Mouse (Mus musculus): Measurements from ENCODE around the gene P4ha2. TPM values are rescaled to one million over a fixed set of nuclear protein-coding genes. Genes with fewer than 3 reads are reported as not detected.

Gene P4ha2
- polyA plus RNA-seq, 1 experiment = 3.6 TPM

GRCm38 (mm10) chr11:54108894-54109293, 9.0 kb downstream of the P4ha2 start:
- no peak overlapping the region for H3K4me3 ChIP-seq (ENCODE audit: insufficient read depth, low read depth, low read length)
- H3K4me1 ChIP-seq (ENCODE audit: control insufficient read depth, insufficient read depth, insufficient read length, low read length) = peaks cover 13% of the 10 kb centered on the region
- no peak overlapping the region for H3K27ac ChIP-seq (replicated peaks; ENCODE audit: low read depth, low read length)

- Histone ChIP-seq H3K4me1 (ENCODE audit: control insufficient read depth, insufficient read depth, insufficient read length, low read length) (peaks cover 13% of the 10 kb centered on the region), H3K27ac (replicated peaks; ENCODE audit: low read depth, low read length) (no peak overlapping the region), H3K4me3 (ENCODE audit: insufficient read depth, low read depth, low read length) (no peak overlapping the region)
Observed at GRCm38 (mm10) chr11:54111291-54111690, 11.4 kb downstream of the P4ha2 start.

GRCm38 (mm10) chr11:54111976-54112741, 12.3 kb downstream of the P4ha2 start:
- H3K4me1 ChIP-seq (ENCODE audit: control insufficient read depth, insufficient read depth, insufficient read length, low read length) = peaks cover 13% of the 10 kb centered on the region; the same call in 1 of the 2 replicates
- peak overlapping the region; percentile 73 for H3K27ac ChIP-seq (replicated peaks; ENCODE audit: low read depth, low read length)
- H3K4me3 ChIP-seq (ENCODE audit: insufficient read depth, low read depth, low read length) = no peak overlapping the region

GRCm38 (mm10) chr11:54112920-54113319, 13.0 kb downstream of the P4ha2 start:
- peaks cover 11% of the 10 kb centered on the region; the same call in 1 of the 2 replicates for H3K4me1 ChIP-seq (ENCODE audit: control insufficient read depth, insufficient read depth, insufficient read length, low read length)
- H3K4me3 ChIP-seq (ENCODE audit: insufficient read depth, low read depth, low read length) = peak overlapping the region; percentile 21; the same call in 1 of the 2 replicates
- peak overlapping the region; percentile 79 for H3K27ac ChIP-seq (replicated peaks; ENCODE audit: low read depth, low read length)

GRCm38 (mm10) chr11:54113352-54113751, 13.5 kb downstream of the P4ha2 start:
- H3K4me1 ChIP-seq (ENCODE audit: control insufficient read depth, insufficient read depth, insufficient read length, low read length) = peaks cover 11% of the 10 kb centered on the region; the same call in 1 of the 2 replicates
- peak overlapping the region; percentile 79 for H3K27ac ChIP-seq (replicated peaks; ENCODE audit: low read depth, low read length)
- H3K4me3 ChIP-seq (ENCODE audit: insufficient read depth, low read depth, low read length) = peak overlapping the region; percentile 21; the same call in 1 of the 2 replicates

GRCm38 (mm10) chr11:54114746-54115145, 14.9 kb downstream of the P4ha2 start:
- no peak overlapping the region for H3K4me3 ChIP-seq (ENCODE audit: insufficient read depth, low read depth, low read length)
- H3K4me1 ChIP-seq (ENCODE audit: control insufficient read depth, insufficient read depth, insufficient read length, low read length) = peaks cover 11% of the 10 kb centered on the region; the same call in 1 of the 2 replicates
- H3K27ac ChIP-seq (replicated peaks; ENCODE audit: low read depth, low read length) = no peak overlapping the region

- Histone ChIP-seq H3K4me1 (ENCODE audit: control insufficient read depth, insufficient read depth, insufficient read length, low read length) (peaks cover 11% of the 10 kb centered on the region; the same call in 1 of the 2 replicates), H3K4me3 (ENCODE audit: insufficient read depth, low read depth, low read length) (no peak overlapping the region), H3K27ac (replicated peaks; ENCODE audit: low read depth, low read length) (peak overlapping the region; percentile 4; the same call in 1 of the 2 replicates)
Observed at GRCm38 (mm10) chr11:54115301-54115700, 15.4 kb downstream of the P4ha2 start.

- Histone ChIP-seq H3K4me1 (ENCODE audit: control insufficient read depth, insufficient read depth, insufficient read length, low read length) (peaks cover 11% of the 10 kb centered on the region; the same call in 1 of the 2 replicates), H3K27ac (replicated peaks; ENCODE audit: low read depth, low read length) (peak overlapping the region; percentile 4; the same call in 1 of the 2 replicates), H3K4me3 (ENCODE audit: insufficient read depth, low read depth, low read length) (no peak overlapping the region)
Observed at GRCm38 (mm10) chr11:54115911-54116310, 16.0 kb downstream of the P4ha2 start.

- Histone ChIP-seq H3K27ac (replicated peaks; ENCODE audit: low read depth, low read length) (no peak overlapping the region), H3K4me1 (ENCODE audit: control insufficient read depth, insufficient read depth, insufficient read length, low read length) (peaks cover 11% of the 10 kb centered on the region; the same call in 1 of the 2 replicates), H3K4me3 (ENCODE audit: insufficient read depth, low read depth, low read length) (no peak overlapping the region)
Observed at GRCm38 (mm10) chr11:54116406-54116805, 16.5 kb downstream of the P4ha2 start.

GRCm38 (mm10) chr11:54117096-54117495, 17.2 kb downstream of the P4ha2 start:
- H3K4me3 ChIP-seq (ENCODE audit: insufficient read depth, low read depth, low read length) = no peak overlapping the region

GRCm38 (mm10) chr11:54119126-54119525, 19.2 kb downstream of the P4ha2 start:
- no peak overlapping the region for H3K4me3 ChIP-seq (ENCODE audit: insufficient read depth, low read depth, low read length)
- H3K4me1 ChIP-seq (ENCODE audit: control insufficient read depth, insufficient read depth, insufficient read length, low read length) = no peaks in the 10 kb centered on the region
- H3K27ac ChIP-seq (replicated peaks; ENCODE audit: low read depth, low read length) = no peak overlapping the region

More at GRCm38 (mm10) chr11:54117096-54117495, 17.2 kb downstream of the P4ha2 start:
- Histone ChIP-seq H3K27ac (replicated peaks; ENCODE audit: low read depth, low read length) (no peak overlapping the region), H3K4me1 (ENCODE audit: control insufficient read depth, insufficient read depth, insufficient read length, low read length) (peaks cover 11% of the 10 kb centered on the region; the same call in 1 of the 2 replicates)

GRCm38 (mm10) chr11:54119740-54120360, 20.0 kb downstream of the P4ha2 start:
- no peak overlapping the region for H3K27ac ChIP-seq (replicated peaks; ENCODE audit: low read depth, low read length)
- no peak overlapping the region for H3K4me3 ChIP-seq (ENCODE audit: insufficient read depth, low read depth, low read length)
- no peaks in the 10 kb centered on the region for H3K4me1 ChIP-seq (ENCODE audit: control insufficient read depth, insufficient read depth, insufficient read length, low read length)

GRCm38 (mm10) chr11:54122416-54123264, 22.7 kb downstream of the P4ha2 start:
- no peak overlapping the region for H3K27ac ChIP-seq (replicated peaks; ENCODE audit: low read depth, low read length)
- H3K4me3 ChIP-seq (ENCODE audit: insufficient read depth, low read depth, low read length) = no peak overlapping the region
- H3K4me1 ChIP-seq (ENCODE audit: control insufficient read depth, insufficient read depth, insufficient read length, low read length) = no peaks in the 10 kb centered on the region

- H3K27ac ChIP-seq (replicated peaks; ENCODE audit: low read depth, low read length) = no peak overlapping the region
- no peak overlapping the region for H3K4me3 ChIP-seq (ENCODE audit: insufficient read depth, low read depth, low read length)
- H3K4me1 ChIP-seq (ENCODE audit: control insufficient read depth, insufficient read depth, insufficient read length, low read length) = no peaks in the 10 kb centered on the region
Observed at GRCm38 (mm10) chr11:54125982-54126648, 26.2 kb downstream of the P4ha2 start.

All from brown adipose tissue, adult 24 weeks (tissue).